Mouse (Mus musculus): ENCODE measurements around the gene Stab2. TPM values are rescaled to one million over a fixed set of nuclear protein-coding genes. Genes with fewer than 3 reads are reported as not detected.

Gene Stab2
- total RNA-seq, 4 experiments from 2014 or later = 0.23 to 0.59 (median 0.35) TPM

DNA sequence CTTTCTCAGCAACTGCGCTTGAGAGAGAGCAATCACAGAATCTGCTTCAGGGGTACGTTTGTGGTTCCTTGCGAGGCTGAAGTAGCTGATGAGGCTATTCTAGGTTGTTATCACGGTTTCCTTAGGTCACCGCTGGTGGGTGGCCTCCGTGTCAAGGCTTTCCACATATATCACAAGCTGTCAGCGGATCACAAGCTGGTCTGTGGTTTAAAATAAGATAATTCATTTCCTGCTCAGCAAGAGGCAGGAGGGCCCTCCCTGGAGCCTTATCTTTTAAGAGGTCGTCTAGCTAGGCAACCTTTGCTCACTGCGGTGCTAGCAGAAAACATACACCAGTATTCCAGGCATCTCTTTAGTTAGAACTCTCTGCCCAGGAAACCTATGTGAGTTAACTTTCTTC lies 17.2 kb downstream of the Stab2 start:
- DNase-seq (ENCODE audit: low spot score) = no peak

DNA sequence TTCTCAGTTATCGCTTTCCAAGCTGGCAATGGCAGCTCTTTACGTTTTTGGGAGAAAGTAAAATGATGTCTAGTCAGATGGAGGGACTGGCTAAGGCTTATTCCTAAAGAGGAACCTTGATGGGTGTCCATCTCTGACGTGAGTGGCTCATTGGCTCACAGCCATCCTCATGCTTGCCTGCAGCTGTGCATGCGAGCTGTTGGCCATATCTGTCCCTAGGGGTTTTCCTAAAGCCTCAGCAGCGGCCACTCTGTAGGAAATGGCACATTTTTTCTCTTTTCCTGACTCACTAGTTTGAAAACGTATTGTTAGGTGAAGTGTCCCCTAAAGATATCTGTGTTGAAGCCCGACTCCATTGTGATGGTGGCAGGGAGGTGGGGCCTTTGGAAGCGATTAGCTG lies 18.0 kb downstream of the Stab2 start:
- DNase-seq (ENCODE audit: low spot score) = no peak

- no peak for DNase-seq (ENCODE audit: low spot score)
Observed at GRCm38 (mm10) chr10:86976001-86976726, 31.7 kb downstream of the Stab2 start.

GRCm38 (mm10) chr10:86973276-86973675 lies 34.5 kb downstream of the Stab2 start:
- DNase-seq (ENCODE audit: low spot score) = peak; percentile 8

GRCm38 (mm10) chr10:86972503-86972826 lies 35.4 kb downstream of the Stab2 start:
- no peak for DNase-seq (ENCODE audit: low spot score)

- peak; percentile 30 for DNase-seq (ENCODE audit: low spot score)
Observed at GRCm38 (mm10) chr10:86971680-86972502, 35.9 kb downstream of the Stab2 start.

DNA sequence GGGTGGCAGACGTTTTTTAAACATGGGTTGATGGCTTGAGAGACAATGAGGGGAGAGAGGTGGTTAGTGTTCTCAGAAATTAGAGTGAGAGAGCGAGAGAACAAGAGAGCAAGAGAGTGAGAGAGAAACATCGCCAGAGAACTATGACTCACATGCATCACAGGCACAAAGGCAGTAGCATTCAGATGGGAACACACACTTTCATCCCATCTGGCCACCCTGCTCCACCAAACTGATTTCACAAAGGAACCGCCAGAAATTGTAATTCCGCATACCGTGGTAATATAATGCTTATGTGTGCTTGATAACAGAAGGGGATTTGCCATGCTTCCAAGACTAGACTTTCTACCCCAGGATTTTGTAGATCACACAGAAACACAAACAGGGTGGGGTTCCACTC lies 38.5 kb downstream of the Stab2 start:
- DNase-seq (ENCODE audit: low spot score) = no peak

DNA sequence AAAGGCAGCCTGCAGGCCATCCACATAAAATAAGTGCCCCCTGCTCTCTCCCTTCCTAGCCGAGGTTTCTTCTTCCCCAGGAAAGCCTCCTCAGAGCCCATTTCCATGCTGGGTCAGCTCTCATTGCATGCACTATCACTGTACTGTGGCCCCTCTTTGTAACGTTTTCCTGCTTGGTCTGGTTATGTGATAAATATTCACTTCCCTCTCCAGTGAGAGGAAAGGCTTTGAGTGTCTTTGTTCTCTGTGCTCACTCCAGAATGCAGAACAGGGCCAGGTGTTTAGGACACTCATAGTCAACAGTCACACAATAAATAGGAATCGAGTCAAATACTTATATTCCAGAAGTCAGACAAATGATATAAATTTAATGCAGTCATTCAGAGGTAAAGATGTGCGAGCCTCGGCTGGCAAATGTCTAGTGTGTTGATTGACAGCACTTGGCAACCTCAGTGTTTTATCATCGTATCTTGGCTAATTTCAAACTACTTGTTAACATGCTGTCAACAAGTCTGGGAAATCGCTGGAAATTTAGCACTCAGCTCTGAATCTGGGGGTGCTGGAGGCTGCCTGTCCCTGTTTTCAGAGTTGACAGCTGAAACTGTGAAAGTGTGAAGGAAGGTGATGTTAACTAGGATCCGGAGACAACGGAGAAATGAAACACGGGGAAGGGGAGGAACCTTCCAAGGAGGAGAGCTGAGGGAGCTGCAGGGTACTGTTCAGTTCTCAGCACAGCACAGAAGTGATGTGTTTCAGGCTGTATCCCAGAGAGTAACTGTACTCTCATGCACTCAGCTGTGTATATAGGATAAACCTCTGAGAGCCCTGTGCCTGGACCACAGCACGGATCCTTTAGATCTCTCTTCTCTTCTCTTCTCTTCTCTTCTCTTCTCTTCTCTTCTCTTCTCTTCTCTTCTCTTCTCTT lies 46.0 kb downstream of the Stab2 start:
- no peak for DNase-seq (ENCODE audit: low spot score)

GRCm38 (mm10) chr10:86955299-86955698 lies 52.5 kb downstream of the Stab2 start:
- no peak for DNase-seq (ENCODE audit: low spot score)

- no peak for DNase-seq (ENCODE audit: low spot score)
Observed at GRCm38 (mm10) chr10:86952696-86953095, 55.1 kb downstream of the Stab2 start.

- DNase-seq (ENCODE audit: low spot score) = no peak
Observed at GRCm38 (mm10) chr10:86950806-86951205, 57.0 kb downstream of the Stab2 start.

GRCm38 (mm10) chr10:86949886-86950285 lies 57.9 kb downstream of the Stab2 start:
- DNase-seq (ENCODE audit: low spot score) = no peak

DNA sequence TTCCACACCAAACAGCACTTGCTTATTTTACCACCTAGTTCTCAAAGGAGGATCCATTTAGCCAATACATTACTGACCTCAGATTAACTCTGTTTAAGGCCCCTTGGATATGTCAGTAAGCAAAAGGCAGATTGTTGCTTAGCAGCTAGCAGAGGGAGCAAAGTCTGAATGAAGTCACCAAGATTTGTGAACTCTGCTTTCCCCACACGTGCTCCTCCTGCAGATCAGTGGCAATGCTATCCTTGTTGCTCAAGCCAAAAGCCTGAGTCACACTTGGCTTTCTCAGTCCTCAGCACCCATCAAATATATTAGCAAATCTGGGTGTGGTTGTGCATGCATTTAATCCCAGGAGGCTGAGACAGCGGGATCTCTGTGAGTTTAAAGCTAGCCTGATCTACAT lies 60.3 kb downstream of the Stab2 start:
- DNase-seq (ENCODE audit: low spot score) = no peak

GRCm38 (mm10) chr10:86940591-86940990 lies 67.2 kb downstream of the Stab2 start:
- DNase-seq (ENCODE audit: low spot score) = no peak

DNA sequence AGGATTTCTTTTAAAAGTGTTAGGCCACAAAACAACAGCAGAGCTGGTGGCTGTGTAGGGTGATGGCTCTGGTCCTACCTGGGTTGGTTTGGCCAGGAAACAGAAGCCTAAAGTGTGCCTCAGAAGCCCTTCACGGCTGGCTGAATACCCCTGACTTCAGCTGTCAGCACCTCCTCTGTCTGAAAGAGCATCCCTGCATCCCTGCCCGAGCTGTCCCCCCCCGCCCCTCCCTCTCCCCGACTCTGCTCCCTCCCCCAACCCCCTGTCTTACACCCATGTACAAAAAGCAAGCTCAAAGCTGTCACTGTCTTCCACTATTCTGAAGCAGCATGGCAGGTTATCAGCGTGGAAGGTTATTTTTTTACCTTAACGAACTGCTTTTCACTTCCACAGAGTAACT lies 73.4 kb downstream of the Stab2 start:
- DNase-seq (ENCODE audit: low spot score) = no peak

DNA sequence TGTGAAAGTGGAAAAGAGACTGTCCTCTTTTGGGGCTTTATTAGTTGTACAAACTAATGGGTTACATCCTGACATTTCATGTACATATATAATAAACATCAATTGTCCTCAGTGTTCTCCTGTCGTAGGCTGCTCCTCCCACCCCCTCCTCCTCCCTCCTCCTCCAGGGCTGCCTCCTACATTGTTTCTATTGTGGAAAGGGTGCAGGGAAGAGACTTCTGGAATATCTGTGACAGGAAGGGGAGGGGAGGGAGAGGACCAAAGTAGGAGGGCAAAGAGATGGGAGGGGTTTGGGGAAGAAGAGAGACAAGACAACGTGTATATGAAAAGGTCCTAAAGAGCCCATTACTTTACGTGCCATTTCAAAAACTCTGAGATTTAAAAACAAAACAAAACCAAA lies 73.9 kb downstream of the Stab2 start:
- no peak for DNase-seq (ENCODE audit: low spot score)

DNA sequence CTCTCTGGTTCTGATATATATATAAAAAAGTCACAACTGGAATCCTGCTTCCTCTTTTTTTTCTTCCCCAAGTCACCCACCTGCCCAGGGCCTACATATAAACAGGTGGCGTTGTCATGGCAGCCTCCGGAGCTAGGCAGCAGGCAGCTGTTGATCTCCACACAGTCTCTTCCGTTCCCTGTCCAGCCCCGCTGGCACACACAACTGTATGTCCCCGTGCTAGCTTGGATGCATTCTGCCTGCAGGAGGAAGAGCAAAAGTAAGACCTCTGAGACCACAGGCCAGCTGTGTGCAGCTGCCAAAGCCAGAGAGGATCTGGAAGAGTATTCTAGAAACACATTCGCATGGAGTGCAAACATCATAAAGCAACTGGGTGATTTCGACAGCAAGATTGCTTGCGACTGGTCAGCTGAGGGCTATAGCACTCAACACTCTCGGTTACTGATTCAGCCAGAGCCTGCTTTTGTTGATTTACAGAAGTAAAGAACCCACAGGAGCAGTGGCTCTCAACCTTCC lies 74.6 kb downstream of the Stab2 start:
- peak; percentile 18 for DNase-seq (ENCODE audit: low spot score)

DNA sequence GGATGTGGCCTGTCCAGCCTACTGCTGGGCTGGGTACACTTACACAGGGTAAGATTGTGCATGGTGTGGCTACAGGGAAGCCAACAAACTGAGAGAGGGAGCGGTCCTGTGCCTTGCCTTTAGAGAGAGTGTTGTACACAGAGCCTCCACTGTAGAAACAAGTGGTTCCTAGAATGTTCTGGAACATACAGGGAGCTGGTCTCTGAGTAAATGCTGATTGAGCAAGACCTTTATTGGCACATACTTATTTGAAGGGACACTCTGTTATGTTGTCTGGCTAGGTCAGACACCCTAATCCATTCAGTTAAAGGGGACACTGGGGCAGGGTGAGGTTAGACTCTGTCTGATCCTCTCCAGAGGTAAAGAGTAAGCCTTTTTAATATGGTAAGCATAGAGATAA lies 84.2 kb downstream of the Stab2 start:
- DNase-seq (ENCODE audit: low spot score) = no peak

- no peak for DNase-seq (ENCODE audit: low spot score)
Observed at GRCm38 (mm10) chr10:86915595-86915994, 92.2 kb downstream of the Stab2 start.

GRCm38 (mm10) chr10:86908562-86908961 lies 99.3 kb downstream of the Stab2 start:
- DNase-seq (ENCODE audit: low spot score) = no peak

GRCm38 (mm10) chr10:86907043-86907442 lies 100.8 kb downstream of the Stab2 start:
- no peak for DNase-seq (ENCODE audit: low spot score)

DNA sequence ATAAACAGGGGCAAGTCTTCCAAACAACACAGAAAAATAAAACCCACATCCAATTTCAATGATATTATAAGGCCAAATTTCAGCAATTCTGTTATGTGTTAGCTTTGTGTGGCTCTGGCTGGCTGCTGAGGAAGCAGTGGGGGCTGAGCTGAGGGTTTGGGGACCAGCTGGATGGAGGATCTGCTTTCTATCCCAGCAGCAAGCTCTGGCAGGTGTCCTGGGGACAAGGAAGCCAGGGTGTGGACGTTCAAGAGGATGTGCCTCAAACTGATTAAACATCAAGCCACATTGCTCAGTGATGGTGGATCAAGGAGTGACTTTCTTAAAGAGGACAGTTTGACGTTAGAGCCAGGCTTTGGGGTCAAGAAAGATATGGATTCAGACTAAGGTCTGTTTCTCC lies 112.3 kb downstream of the Stab2 start:
- no peak for DNase-seq (ENCODE audit: low spot score)
